Mouse (Mus musculus): ENCODE measurements around the gene Psmc3.
"Not testable (repeated sequence)": the region's sequence is repeated elsewhere in the genome, so short reads cannot be mapped to it uniquely, and the experiment has no call there.

Gene Psmc3

GRCm38 (mm10) chr2:91081775-91082695 lies 28.2 kb downstream of the Psmc3 start, which contains the start of gene Spi1:
Gene Spi1, plus strand, starts transcription at chr2:91082390.
- DNase-seq (ENCODE audit: low spot score in 2 of 2) = no peak

DNA sequence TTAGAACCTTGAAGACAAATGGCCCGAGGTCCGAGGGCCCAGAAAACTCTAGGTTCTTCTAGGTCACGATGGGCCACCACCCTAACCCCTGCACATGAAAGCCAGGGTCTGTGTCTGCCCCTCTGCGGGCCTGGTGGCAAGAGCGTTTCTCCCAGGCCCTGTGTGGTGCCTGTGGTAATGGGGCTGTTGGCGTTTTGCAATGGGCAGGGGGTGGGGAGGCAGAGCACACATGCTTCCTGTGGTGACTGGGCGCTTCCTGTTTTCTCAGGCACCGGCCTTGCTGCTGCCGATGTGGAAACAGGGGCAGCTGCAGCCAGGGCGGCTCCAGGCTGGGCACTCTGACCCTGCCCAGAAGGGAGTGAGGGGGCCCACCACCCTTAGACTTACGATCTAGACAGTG lies 29.0 kb downstream of the Psmc3 start:
- no peak for DNase-seq (ENCODE audit: low spot score in 2 of 2)

GRCm38 (mm10) chr2:91083366-91083940 lies 29.6 kb downstream of the Psmc3 start:
- no peak for DNase-seq (ENCODE audit: low spot score in 2 of 2)

DNA sequence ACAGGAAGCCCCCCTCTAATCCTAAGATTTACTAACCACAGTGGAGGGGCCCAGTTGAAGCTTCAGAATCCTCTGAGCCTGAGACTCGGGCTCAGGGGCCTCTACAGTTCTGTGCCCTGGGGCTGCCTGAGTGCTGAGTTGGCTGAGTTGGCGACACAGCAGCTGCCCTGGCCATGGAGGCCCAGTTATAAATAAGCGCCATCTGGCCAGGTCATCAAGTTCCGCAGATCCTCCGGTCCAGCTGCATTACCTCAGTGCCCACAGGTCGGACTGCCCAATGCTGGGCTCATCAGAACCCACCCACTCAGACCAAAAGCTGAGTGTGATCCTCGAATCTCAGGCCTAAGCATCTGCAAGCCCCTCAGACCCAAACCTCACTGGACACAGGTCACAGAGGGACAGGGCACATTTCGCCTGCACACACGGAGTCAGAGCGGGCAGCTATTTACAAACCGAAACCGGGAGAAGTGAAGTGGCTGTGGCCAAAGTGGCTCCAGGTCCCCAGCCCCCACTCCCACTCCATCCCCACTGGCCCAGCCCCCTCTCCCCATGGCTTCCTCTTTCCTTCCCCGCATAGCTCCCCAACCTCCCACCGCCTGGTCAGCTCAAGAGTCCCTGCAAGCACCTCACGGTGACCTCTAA lies 30.5 kb downstream of the Psmc3 start:
- DNase-seq (ENCODE audit: low spot score in 2 of 2) = no peak

GRCm38 (mm10) chr2:91085494-91086391 lies 31.9 kb downstream of the Psmc3 start:
- DNase-seq (ENCODE audit: low spot score in 2 of 2) = no peak

DNA sequence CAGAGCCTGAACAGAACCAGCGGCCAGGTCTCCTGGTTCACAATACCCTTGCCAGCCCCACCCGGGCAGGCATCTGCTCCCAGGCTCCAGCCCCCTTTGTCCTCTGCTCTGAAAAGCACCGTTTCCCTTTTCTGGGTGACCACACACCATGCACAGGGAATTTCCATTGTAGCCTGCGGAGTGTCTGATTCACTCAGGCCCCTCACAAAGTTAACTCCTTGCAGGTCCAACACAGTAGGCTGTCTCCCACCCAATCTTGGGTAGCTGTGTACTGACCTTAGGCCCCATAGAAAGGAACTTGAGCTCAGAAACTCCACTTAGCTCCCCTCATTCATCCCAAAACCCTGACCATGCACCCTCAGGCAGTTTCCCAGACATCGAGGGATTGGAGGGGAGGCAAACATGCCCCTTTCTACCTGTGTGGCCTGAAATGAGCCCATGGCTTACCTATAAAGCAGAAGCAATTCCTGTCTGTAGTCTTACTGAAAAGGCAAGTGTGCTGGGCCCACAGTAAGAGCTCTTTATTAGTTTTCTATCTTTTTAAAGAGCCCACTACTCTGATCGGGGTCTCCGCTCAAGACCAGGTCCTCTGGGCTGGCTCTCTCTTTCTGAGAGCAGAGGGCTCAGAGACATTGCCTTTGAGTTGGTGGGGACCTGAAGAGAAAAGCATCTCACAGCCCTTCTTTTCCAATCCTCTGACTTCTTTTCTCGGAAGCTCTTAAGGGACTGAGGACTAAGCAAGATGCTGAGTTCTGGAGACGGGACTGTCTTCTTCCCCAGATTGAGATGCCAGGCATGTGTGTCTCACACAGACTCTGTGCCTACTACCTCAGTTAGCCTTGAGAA lies 32.8 kb downstream of the Psmc3 start:
- DNase-seq (ENCODE audit: low spot score in 2 of 2) = no peak

DNA sequence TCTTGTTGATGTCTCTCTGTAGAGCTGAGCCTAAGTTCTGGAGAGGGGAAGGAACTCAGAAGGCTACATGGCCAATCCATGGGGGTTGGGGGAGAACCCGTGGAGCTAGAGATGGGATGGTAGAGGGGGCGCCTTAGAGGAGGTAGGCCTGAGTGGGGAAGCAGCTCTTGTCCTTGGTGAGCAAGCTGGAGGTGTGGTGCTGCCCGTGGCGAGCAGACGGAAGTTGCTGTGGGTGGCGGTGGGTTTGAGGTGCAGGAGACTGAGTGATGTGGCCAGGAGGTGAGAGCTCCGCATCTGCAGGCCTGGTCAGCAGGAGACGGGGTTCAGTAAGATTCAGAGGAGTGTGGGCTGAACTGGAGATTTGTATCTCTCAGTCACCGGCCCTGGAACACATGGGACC lies 33.6 kb downstream of the Psmc3 start:
- no peak for DNase-seq (ENCODE audit: low spot score in 2 of 2)

- no peak for DNase-seq (ENCODE audit: low spot score in 2 of 2)
Measured at GRCm38 (mm10) chr2:91088987-91089386, 35.2 kb downstream of the Psmc3 start.

DNA sequence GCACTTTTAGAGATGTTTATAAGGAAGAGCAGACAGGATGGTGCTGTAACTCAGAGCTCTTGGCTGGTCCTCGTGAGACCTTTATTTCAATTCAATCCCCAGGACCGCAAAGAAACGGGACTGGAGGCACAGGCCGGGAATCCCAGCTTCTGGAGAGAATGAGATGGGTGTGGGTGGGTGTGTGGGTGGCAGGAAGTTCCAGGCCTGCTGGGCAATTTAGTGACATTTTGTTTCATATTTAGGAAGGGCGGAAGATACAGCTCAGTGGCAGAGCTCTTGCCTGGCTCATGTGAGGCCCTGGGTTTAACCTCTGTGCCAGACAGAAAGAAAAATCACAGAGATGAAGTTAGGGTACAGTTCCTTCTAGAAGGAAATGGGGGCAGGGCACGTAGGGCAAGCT lies 36.4 kb downstream of the Psmc3 start:
- DNase-seq (ENCODE audit: low spot score in 2 of 2) = no peak

- no peak for DNase-seq (ENCODE audit: low spot score in 2 of 2)
Measured at GRCm38 (mm10) chr2:91090827-91091226, 37.0 kb downstream of the Psmc3 start.

DNA sequence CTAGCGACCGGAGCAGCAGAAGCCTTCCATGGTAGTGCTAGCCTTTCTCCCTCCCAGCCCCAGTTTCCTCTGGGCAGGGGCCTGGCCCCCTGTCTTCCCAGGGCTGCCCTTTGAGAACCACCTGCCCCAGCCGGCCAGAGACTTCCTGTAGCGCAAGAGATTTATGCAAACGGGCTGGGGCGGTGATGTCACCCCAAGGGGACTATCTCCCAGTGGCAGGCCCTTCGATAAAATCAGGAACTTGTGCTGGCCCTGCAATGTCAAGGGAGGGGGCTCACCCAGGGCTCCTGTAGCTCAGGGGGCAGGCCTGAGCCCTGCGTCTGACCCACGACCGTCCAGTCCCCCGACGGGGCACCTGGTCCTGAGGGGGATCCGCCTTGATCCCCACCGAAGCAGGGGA lies 42.7 kb downstream of the Psmc3 start:
- no peak for DNase-seq (ENCODE audit: low spot score in 2 of 2)

DNA sequence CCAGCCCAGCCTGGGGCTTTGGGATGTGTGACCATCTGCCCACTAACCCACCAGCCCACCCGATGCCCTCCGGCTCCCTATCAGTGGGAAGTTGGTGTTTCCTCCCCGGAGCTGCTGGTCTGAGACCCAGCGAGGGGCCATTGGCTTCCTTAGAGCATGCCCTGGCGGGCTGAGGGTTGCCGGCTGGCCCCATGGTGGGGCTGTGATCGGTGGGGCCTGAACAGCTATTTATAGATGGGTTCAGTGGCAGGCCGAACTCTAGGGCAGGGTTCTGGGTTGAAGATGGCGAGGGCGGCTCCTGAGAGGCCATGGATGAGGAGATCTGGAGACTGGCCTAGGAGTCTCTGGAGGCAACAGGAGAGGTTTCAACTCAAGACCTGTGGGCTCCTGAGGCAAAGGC lies 43.2 kb downstream of the Psmc3 start:
- DNase-seq (ENCODE audit: low spot score in 2 of 2) = no peak

- DNase-seq (ENCODE audit: low spot score in 2 of 2) = no peak
Measured at GRCm38 (mm10) chr2:91098156-91098555, 44.3 kb downstream of the Psmc3 start.

- peak; percentile 77 to 93 for DNase-seq (ENCODE audit: low spot score in 2 of 2)
Measured at GRCm38 (mm10) chr2:91101124-91101740, 47.4 kb downstream of the Psmc3 start.

GRCm38 (mm10) chr2:91108156-91108555 lies 54.3 kb downstream of the Psmc3 start:
- no peak for DNase-seq (ENCODE audit: low spot score in 2 of 2)

GRCm38 (mm10) chr2:91109241-91109640 lies 55.4 kb downstream of the Psmc3 start:
- no peak for DNase-seq (ENCODE audit: low spot score in 2 of 2)

- no peak for DNase-seq (ENCODE audit: low spot score in 2 of 2)
Measured at GRCm38 (mm10) chr2:91109807-91110385, 56.1 kb downstream of the Psmc3 start.

- DNase-seq (ENCODE audit: low spot score in 2 of 2) = no peak
Measured at GRCm38 (mm10) chr2:91110429-91110828, 56.6 kb downstream of the Psmc3 start.

- DNase-seq (ENCODE audit: low spot score in 2 of 2) = not testable (repeated sequence)
Measured at GRCm38 (mm10) chr2:91111832-91112231, 58.0 kb downstream of the Psmc3 start.

- no peak for DNase-seq (ENCODE audit: low spot score in 2 of 2)
Measured at GRCm38 (mm10) chr2:91112491-91112890, 58.7 kb downstream of the Psmc3 start.
